Mouse (Mus musculus): ENCODE measurements around the gene 1110002E22Rik. TPM values are rescaled to one million over a fixed set of nuclear protein-coding genes. Genes with fewer than 3 reads are reported as not detected.

The 1110002E22Rik gene
- polyA plus RNA-seq, 1 experiment from 2014 or later, result 0.21 TPM

DNA sequence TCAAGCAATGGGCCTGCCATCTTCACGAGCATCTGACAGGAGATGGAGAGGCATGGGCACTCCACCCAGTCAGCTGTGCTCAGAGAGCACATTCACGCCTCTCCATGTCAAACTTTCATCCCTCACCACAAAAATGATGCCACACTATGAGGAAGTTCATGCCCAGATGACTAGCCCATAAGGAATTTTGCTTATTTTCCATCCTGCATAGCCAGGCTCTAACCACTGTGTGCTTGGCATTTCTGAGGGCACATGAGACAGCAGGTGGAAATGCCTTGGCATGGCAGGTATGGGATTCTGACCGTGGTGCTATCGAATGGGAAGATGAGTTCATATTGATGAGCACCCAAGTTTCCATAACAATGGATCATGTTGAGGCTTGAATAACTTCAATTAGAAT is 38.8 kb downstream of the 1110002E22Rik start:
- WGBS, result 85% methylated on average over 4 of the region's 4 CpGs
- Histone ChIP-seq H3K27me3 (ENCODE audit: insufficient read depth, low read length) (no peaks in the 10 kb centered on the region), H3K9me3 (ENCODE audit: low read depth, low read length) (no peaks in the 10 kb centered on the region), H3K27ac (ENCODE audit: low read depth) (no peak overlapping the region), H3K4me2 (no peak overlapping the region), H3K36me3 (ENCODE audit: insufficient read depth) (no peaks in the 10 kb centered on the region), H3K4me3 (ENCODE audit: low read depth, low read length) (no peak overlapping the region), H3K9ac (no peak overlapping the region), H3K4me1 (ENCODE audit: insufficient read depth) (no peaks in the 10 kb centered on the region)
- DNase-seq (no peak), ATAC-seq (ENCODE audit: insufficient read depth) (no peak)
- no peak for TF ChIP-seq CTCF (IDR thresholded peaks at IDR 0.05; ENCODE audit: low read depth)

DNA sequence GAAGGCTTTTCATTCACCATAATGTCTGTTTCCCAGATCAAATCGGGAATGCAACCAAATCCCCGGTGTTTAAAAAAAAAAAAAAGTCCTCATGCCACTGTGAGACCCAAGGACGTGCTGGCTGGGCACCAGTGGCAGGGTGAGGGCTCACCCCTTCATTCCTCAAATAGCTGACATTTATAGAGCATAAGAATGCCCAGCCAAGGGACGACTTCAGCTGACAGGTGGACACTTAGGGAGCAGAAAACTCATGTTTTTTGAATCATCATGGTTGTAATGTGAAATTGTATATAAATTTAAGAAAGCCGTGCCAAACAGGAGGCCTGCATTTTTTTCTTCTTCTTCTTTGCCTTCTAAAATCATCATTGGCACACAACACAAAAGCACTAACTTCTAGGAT is 40.2 kb downstream of the 1110002E22Rik start:
- Histone ChIP-seq H3K9me3 (ENCODE audit: low read depth, low read length) (no peaks in the 10 kb centered on the region), H3K4me1 (ENCODE audit: insufficient read depth) (no peaks in the 10 kb centered on the region), H3K27ac (ENCODE audit: low read depth) (no peak overlapping the region), H3K4me2 (no peak overlapping the region), H3K4me3 (ENCODE audit: low read depth, low read length) (no peak overlapping the region), H3K36me3 (ENCODE audit: insufficient read depth) (no peaks in the 10 kb centered on the region), H3K9ac (no peak overlapping the region), H3K27me3 (ENCODE audit: insufficient read depth, low read length) (no peaks in the 10 kb centered on the region)
- TF ChIP-seq CTCF (IDR thresholded peaks at IDR 0.05; ENCODE audit: low read depth), result no peak
- no peak for DNase-seq
- no peak for ATAC-seq (ENCODE audit: insufficient read depth)
- 69% methylated on average over 5 of the region's 5 CpGs for WGBS

DNA sequence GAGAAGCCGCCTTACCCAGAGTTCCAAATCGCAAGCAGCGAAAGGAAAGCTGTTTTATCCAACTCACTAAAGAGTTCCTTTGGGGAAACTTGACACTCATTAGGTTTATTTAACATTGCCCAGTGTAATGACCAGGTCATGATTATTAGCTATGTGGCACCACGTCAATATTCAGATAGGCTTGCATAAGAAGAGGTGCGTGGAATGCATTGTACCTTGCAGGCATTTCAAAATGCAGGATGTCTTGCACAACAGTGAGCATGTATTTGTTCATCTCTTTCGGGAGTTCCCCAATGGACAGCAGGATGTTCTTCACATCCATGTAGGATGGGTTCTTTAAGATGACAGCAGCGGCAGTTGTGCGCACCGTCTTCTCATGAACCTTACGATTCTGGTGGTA is 42.0 kb downstream of the 1110002E22Rik start:
- no peak for ATAC-seq (ENCODE audit: insufficient read depth)
- no peak for TF ChIP-seq CTCF (IDR thresholded peaks at IDR 0.05; ENCODE audit: low read depth)
- Histone ChIP-seq H3K4me3 (ENCODE audit: low read depth, low read length) (no peak overlapping the region), H3K36me3 (ENCODE audit: insufficient read depth) (no peaks in the 10 kb centered on the region), H3K9ac (no peak overlapping the region), H3K9me3 (ENCODE audit: low read depth, low read length) (no peaks in the 10 kb centered on the region), H3K4me2 (no peak overlapping the region), H3K27me3 (ENCODE audit: insufficient read depth, low read length) (no peaks in the 10 kb centered on the region), H3K4me1 (ENCODE audit: insufficient read depth) (no peaks in the 10 kb centered on the region), H3K27ac (ENCODE audit: low read depth) (no peak overlapping the region)
- DNase-seq, result no peak
- WGBS, result 92% methylated on average over 10 of the region's 10 CpGs

DNA sequence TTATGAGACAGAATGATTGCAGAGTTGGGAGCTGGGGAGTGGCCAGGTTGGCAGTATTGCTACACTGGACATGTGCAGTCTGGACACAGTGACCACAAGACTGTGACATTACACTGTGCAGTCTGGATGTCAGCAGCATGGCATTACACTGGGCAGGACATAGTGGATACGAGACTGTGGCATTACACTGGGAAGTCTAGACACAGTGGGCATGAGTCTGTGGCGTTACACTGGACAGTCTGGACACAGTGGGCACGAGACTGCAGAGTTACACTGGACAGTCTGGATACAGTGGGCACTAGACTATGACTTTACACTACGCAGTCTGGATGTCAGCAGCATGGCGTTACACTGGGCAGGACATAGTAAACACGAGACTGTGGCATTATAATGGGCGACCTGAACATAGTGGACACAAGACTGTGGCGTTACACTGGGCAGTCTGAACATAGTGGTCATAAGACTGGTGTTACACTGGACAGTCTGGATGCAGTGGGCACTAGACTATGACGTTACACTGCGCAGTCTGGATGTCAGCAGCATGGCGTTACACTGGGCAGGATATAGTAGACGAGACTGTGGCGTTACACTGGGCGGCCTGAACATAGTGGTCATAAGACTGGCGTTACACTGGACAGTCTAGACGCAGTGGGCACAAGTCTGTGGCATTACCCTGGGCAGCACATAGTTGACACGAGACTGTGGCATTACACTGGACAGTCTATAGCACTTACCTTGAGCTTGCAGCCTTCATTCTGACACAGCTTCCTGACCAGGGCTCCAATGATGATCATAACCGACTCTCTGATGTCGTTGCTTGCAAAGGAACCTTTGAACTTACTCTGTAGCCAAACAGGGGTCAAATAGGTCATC is 46.3 kb downstream of the 1110002E22Rik start:
- ATAC-seq (ENCODE audit: insufficient read depth) (no peak; the same call in 1 of the 2 replicates), DNase-seq (no peak)
- H3K4me2 ChIP-seq, result no peak overlapping the region
- H3K4me3 ChIP-seq (ENCODE audit: low read depth, low read length), result no peak overlapping the region
- H3K9me3 ChIP-seq (ENCODE audit: low read depth, low read length), result no peaks in the 10 kb centered on the region
- 86% methylated on average over 19 of the region's 19 CpGs for WGBS
- H3K36me3 ChIP-seq (ENCODE audit: insufficient read depth), result no peaks in the 10 kb centered on the region
- no peak overlapping the region for H3K9ac ChIP-seq
- no peaks in the 10 kb centered on the region for H3K4me1 ChIP-seq (ENCODE audit: insufficient read depth)
- no peaks in the 10 kb centered on the region for H3K27me3 ChIP-seq (ENCODE audit: insufficient read depth, low read length)
- TF ChIP-seq CTCF (IDR thresholded peaks at IDR 0.05; ENCODE audit: low read depth), result no peak
- H3K27ac ChIP-seq (ENCODE audit: low read depth), result no peak overlapping the region

DNA sequence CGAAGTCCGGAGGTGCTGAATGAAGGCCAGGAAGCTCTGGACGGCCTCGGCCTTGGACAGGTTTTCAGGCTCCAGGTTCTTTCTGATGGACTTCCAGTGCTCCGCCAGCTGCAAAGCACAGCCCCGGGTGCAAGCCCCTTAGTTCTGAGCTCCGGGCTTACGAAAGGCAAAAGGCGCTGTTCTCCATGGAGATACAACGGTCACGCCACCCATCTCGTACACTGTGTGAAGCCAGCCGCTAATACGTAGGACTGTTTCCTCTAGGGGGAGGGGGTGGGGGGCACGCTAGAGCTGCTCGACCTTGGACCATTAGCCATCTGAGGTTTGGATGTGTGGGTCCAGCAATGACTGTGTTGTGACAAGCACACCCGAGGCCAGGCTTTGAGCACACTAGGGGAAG is 49.3 kb downstream of the 1110002E22Rik start:
- no peak for ATAC-seq (ENCODE audit: insufficient read depth)
- no peaks in the 10 kb centered on the region for H3K4me1 ChIP-seq (ENCODE audit: insufficient read depth)
- H3K36me3 ChIP-seq (ENCODE audit: insufficient read depth), result no peaks in the 10 kb centered on the region
- H3K27ac ChIP-seq (ENCODE audit: low read depth), result no peak overlapping the region
- H3K9me3 ChIP-seq (ENCODE audit: low read depth, low read length), result no peaks in the 10 kb centered on the region
- 76% methylated on average over 17 of the region's 17 CpGs for WGBS
- no peak overlapping the region for H3K4me3 ChIP-seq (ENCODE audit: low read depth, low read length)
- DNase-seq, result no peak
- no peaks in the 10 kb centered on the region for H3K27me3 ChIP-seq (ENCODE audit: insufficient read depth, low read length)
- H3K4me2 ChIP-seq, result no peak overlapping the region
- H3K9ac ChIP-seq, result no peak overlapping the region
- no peak for TF ChIP-seq CTCF (IDR thresholded peaks at IDR 0.05; ENCODE audit: low read depth)

DNA sequence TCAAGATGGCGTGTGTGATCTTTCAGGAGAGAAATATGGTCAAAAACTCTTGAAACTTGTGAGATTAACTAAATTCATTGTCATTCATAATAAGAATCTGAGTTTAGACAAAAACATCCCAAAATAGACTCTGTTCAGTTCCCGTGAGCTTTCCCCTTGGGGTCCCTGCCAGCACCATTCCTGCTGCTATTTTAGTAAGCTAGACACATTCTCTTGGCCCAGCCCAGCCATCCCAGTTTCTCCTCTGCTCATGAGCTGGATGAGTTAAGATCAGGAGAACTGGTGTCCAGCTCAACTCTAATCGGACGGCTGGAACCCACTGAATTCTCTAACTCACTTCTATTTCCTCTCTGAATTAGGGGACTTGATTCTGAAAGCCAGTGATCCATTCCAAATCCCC is 52.0 kb downstream of the 1110002E22Rik start:
- H3K9me3 ChIP-seq (ENCODE audit: low read depth, low read length), result no peaks in the 10 kb centered on the region
- H3K4me3 ChIP-seq (ENCODE audit: low read depth, low read length), result no peak overlapping the region
- DNase-seq (no peak), ATAC-seq (ENCODE audit: insufficient read depth) (no peak)
- WGBS, result 83% methylated on average over 4 of the region's 4 CpGs
- no peak overlapping the region for H3K4me2 ChIP-seq
- H3K27me3 ChIP-seq (ENCODE audit: insufficient read depth, low read length), result no peaks in the 10 kb centered on the region
- H3K9ac ChIP-seq, result no peak overlapping the region
- no peaks in the 10 kb centered on the region for H3K4me1 ChIP-seq (ENCODE audit: insufficient read depth)
- TF ChIP-seq CTCF (IDR thresholded peaks at IDR 0.05; ENCODE audit: low read depth), result no peak
- no peak overlapping the region for H3K27ac ChIP-seq (ENCODE audit: low read depth)
- H3K36me3 ChIP-seq (ENCODE audit: insufficient read depth), result no peaks in the 10 kb centered on the region

DNA sequence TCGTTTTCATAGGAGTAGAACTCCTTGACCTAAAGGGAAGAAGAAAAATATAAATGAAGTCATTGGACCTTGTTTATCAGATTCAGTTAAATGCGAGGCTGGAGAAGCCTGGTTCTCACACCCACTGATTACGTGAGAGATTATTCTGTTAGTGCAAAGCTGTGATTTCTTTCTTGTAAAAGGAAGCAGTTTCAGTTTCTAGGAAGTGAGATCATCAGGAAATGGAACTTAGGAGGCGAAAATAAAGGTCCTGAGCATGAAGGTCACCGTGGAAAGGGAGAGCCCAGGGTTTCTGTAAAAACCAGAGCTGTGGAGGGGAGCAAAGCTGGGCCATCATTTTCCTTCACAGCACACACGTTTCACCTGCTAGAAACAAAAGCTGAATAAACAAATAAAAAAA is 53.5 kb downstream of the 1110002E22Rik start:
- no peaks in the 10 kb centered on the region for H3K27me3 ChIP-seq (ENCODE audit: insufficient read depth, low read length)
- no peak overlapping the region for H3K9ac ChIP-seq
- no peak overlapping the region for H3K4me3 ChIP-seq (ENCODE audit: low read depth, low read length)
- WGBS, result 61% methylated on average over 6 of the region's 6 CpGs
- ATAC-seq (ENCODE audit: insufficient read depth), result no peak
- no peak overlapping the region for H3K27ac ChIP-seq (ENCODE audit: low read depth)
- H3K4me1 ChIP-seq (ENCODE audit: insufficient read depth), result no peaks in the 10 kb centered on the region
- H3K36me3 ChIP-seq (ENCODE audit: insufficient read depth), result no peaks in the 10 kb centered on the region
- no peak overlapping the region for H3K4me2 ChIP-seq
- DNase-seq, result no peak
- TF ChIP-seq CTCF (IDR thresholded peaks at IDR 0.05; ENCODE audit: low read depth), result no peak
- H3K9me3 ChIP-seq (ENCODE audit: low read depth, low read length), result no peaks in the 10 kb centered on the region

Measured in lung, embryonic 14.5 days (tissue).